Mouse (Mus musculus): ENCODE data around the gene Clrn3.

- no peak for TF ChIP-seq CTCF (IDR thresholded peaks at IDR 0.05; ENCODE audit: control insufficient read depth, insufficient read depth, low read length)
- no peak for TF ChIP-seq POLR2A (IDR thresholded peaks at IDR 0.05; ENCODE audit: borderline replicate concordance, control insufficient read depth, low read depth, low read length)
These were observed 28.4 kb upstream of the Clrn3 start for GRCm38 (mm10) chr7:135556663-135557402.
